Mouse (Mus musculus): ENCODE results near the gene Spint5. TPM values are rescaled to one million over a fixed set of nuclear protein-coding genes. Genes with fewer than 3 reads are reported as not detected.

Spint5 gene
- total and polyA plus RNA-seq, 3 experiments: not detected

GRCm38 (mm10) chr2:164748991-164749390 lies 33.9 kb downstream of the Spint5 start:
- Histone ChIP-seq H3K4me1 (ENCODE audit: control insufficient read depth in 1 of 2, insufficient read depth in 2 of 2, low read length in 2 of 2) (peaks cover 7 to 17% of the 10 kb centered on the region in 2 experiments), H3K4me3 (ENCODE audit: control insufficient read depth in 1 of 2, insufficient read depth in 1 of 2, low read depth in 2 of 2, low read length in 2 of 2) (no peak overlapping the region), H3K36me3 (ENCODE audit: control insufficient read depth in 1 of 2, insufficient read depth in 2 of 2, low read length in 2 of 2) (peaks cover 12 to 21% of the 10 kb centered on the region in 2 experiments), H3K79me2 (ENCODE audit: control insufficient read depth, insufficient read depth, low read length, poor library complexity) (peaks cover 18% of the 10 kb centered on the region), H3K9ac (ENCODE audit: control insufficient read depth, low read depth, low read length, poor library complexity, severe bottlenecking) (no peak overlapping the region), H3K27me3 (ENCODE audit: control insufficient read depth in 1 of 2, insufficient read depth in 2 of 2, low read length in 2 of 2) (no peaks in the 10 kb centered on the region), H3K27ac (ENCODE audit: control insufficient read depth, low read depth, low read length) (no peak overlapping the region), H3K9me3 (replicated peaks; ENCODE audit: insufficient read depth, low read length) (no peaks in the 10 kb centered on the region)
- TF ChIP-seq ZNF384 (IDR thresholded peaks at IDR 0.05; ENCODE audit: low read depth, low read length) (no peak), KAT2A (conservative IDR thresholded peaks at IDR 0.05; ENCODE audit: low read depth, low read length) (no peak), USF1 (IDR thresholded peaks at IDR 0.05; ENCODE audit: low read depth, low read length) (no peak), POLR2AphosphoS5 (IDR thresholded peaks at IDR 0.05; ENCODE audit: borderline replicate concordance, low read depth, low read length) (no peak), MAFK (IDR thresholded peaks at IDR 0.05; ENCODE audit: borderline replicate concordance, low read depth, low read length) (no peak), RAD21 (IDR thresholded peaks at IDR 0.05; ENCODE audit: low read depth, low read length) (no peak), E2F4 (IDR thresholded peaks at IDR 0.05; ENCODE audit: borderline replicate concordance, low read depth, low read length) (no peak), ZKSCAN1 (IDR thresholded peaks at IDR 0.05; ENCODE audit: low read depth, low read length) (no peak), USF2 (IDR thresholded peaks at IDR 0.05; ENCODE audit: borderline replicate concordance in 1 of 2, insufficient read depth in 1 of 2, low read depth in 1 of 2, low read length in 2 of 2) (no peak), NRF1 (IDR thresholded peaks at IDR 0.05; ENCODE audit: insufficient read depth, low read depth, low read length, poor library complexity, severe bottlenecking) (no peak)
- no peak for DNase-seq (ENCODE audit: low read depth, low spot score)

GRCm38 (mm10) chr2:164752454-164752853 lies 37.3 kb downstream of the Spint5 start:
- Histone ChIP-seq H3K4me3 (ENCODE audit: control insufficient read depth in 1 of 2, insufficient read depth in 1 of 2, low read depth in 2 of 2, low read length in 2 of 2) (no peak overlapping the region), H3K36me3 (ENCODE audit: control insufficient read depth in 1 of 2, insufficient read depth in 2 of 2, low read length in 2 of 2) (peaks cover 0 to 31% of the 10 kb centered on the region in 2 experiments; a peak in 2 of 4 replicates), H3K9me3 (replicated peaks; ENCODE audit: insufficient read depth, low read length) (no peaks in the 10 kb centered on the region), H3K9ac (ENCODE audit: control insufficient read depth, low read depth, low read length, poor library complexity, severe bottlenecking) (no peak overlapping the region), H3K4me1 (ENCODE audit: control insufficient read depth in 1 of 2, insufficient read depth in 2 of 2, low read length in 2 of 2) (no peaks in the 10 kb centered on the region), H3K27ac (ENCODE audit: control insufficient read depth, low read depth, low read length) (no peak overlapping the region), H3K27me3 (ENCODE audit: control insufficient read depth in 1 of 2, insufficient read depth in 2 of 2, low read length in 2 of 2) (no peaks in the 10 kb centered on the region), H3K79me2 (ENCODE audit: control insufficient read depth, insufficient read depth, low read length, poor library complexity) (peaks cover 5% of the 10 kb centered on the region; the same call in 1 of the 2 replicates)
- TF ChIP-seq ZKSCAN1 (IDR thresholded peaks at IDR 0.05; ENCODE audit: low read depth, low read length) (no peak), CHD2 (IDR thresholded peaks at IDR 0.05; ENCODE audit: low read length) (no peak), ETS1 (IDR thresholded peaks at IDR 0.05; ENCODE audit: low read depth, low read length) (no peak), GATA1 (IDR thresholded peaks at IDR 0.05; ENCODE audit: low read depth, low read length) (no peak), MAZ (IDR thresholded peaks at IDR 0.05; ENCODE audit: low read depth, low read length) (no peak), MXI1 (IDR thresholded peaks at IDR 0.05; ENCODE audit: low read depth, low read length) (no peak), MYB (IDR thresholded peaks at IDR 0.05; ENCODE audit: low read depth, low read length) (no peak), POLR2AphosphoS5 (IDR thresholded peaks at IDR 0.05; ENCODE audit: borderline replicate concordance, low read depth, low read length) (no peak), KAT2A (conservative IDR thresholded peaks at IDR 0.05; ENCODE audit: low read depth, low read length) (no peak), CHD1 (IDR thresholded peaks at IDR 0.05; ENCODE audit: low read depth, low read length) (no peak), ZNF384 (IDR thresholded peaks at IDR 0.05; ENCODE audit: low read depth, low read length) (no peak), HCFC1 (IDR thresholded peaks at IDR 0.05; ENCODE audit: low read depth, low read length) (no peak), MYC (IDR thresholded peaks at IDR 0.05; ENCODE audit: low read depth, low read length) (no peak)
- no peak for DNase-seq (ENCODE audit: low read depth, low spot score)

Data from MEL (cell line).